Mouse (Mus musculus) megakaryocyte, embryonic 14.5 days (primary cell): ENCODE results near the gene Tmem209.

Source experiments
- FLI1 ChIP-seq: IDR thresholded peaks from 2 replicates; pipeline ENCODE4 v1.6.1; 2012; ENCODE audit warnings: low read length, inconsistent platforms, mixed read lengths
- GATA1 ChIP-seq: IDR thresholded peaks from 3 replicates; pipeline ENCODE4 v1.6.1; 2012; ENCODE audit warnings: mixed read lengths, low read length, inconsistent platforms, borderline replicate concordance

- TF ChIP-seq GATA1 = no peak
- no peak for TF ChIP-seq FLI1
Measured at GRCm38 (mm10) chr6:30546571-30547273, 37.1 kb upstream of the Tmem209 start.
